In genomic region chr14:28750301-28750700, GRCm38 (mm10) we compare ENCODE assay signal across 30 mouse cellular contexts.
A peak's percentile ranks its signal among the peaks of the same experiment; 100 is the strongest.
DNase-seq lines count a peak whose midpoint lies in the region; ATAC-seq and TF ChIP-seq lines count a peak whose summit lies in the region.
"Had no signal": no experiment of that assay in that cellular context is flagged by ENCODE, and none has a peak within 500 bp of the region (broad histone marks: within the 10 kb centered on the region; RNA-seq: fewer than 3 reads in every experiment).

No protein-coding gene starts in this region.

- H3K9ac ChIP-seq in forebrain, postnatal 0 days: no peak overlapping the region
- no peak overlapping the region for H3K9ac ChIP-seq in forebrain, embryonic 12.5 days
- H3K9ac ChIP-seq in limb, embryonic 15.5 days: no peak overlapping the region
- H3K9ac ChIP-seq: embryonic facial prominence, embryonic 15.5 days; forebrain, embryonic 13.5 days; heart, embryonic 13.5 days; hindbrain, embryonic 14.5 days; limb, embryonic 12.5 days; midbrain, embryonic 12.5 days; neural tube, embryonic 13.5 days had no signal

- TF ChIP-seq CTCF in forebrain, postnatal 0 days (IDR thresholded peaks at IDR 0.05; ENCODE audit: low read depth): no peak
- TF ChIP-seq CTCF in layer of hippocampus, adult 2 months (conservative IDR thresholded peaks at IDR 0.05): no peak

- no peak overlapping the region for H3K27ac ChIP-seq in forebrain, postnatal 0 days (ENCODE audit: low read depth, low read length)
- no peak overlapping the region for H3K27ac ChIP-seq in forebrain, embryonic 12.5 days
- 0 out of 2 replicates have a peak overlapping the region, but pooled peaks have one; percentile 7 for H3K27ac ChIP-seq in limb, embryonic 15.5 days
- no peak overlapping the region for H3K27ac ChIP-seq in limb, embryonic 10.5 days
- peak overlapping the region; percentile 62 for H3K27ac ChIP-seq in layer of hippocampus, adult 2 months
- H3K27ac ChIP-seq: embryonic facial prominence, embryonic 10.5 days; embryonic facial prominence, embryonic 15.5 days; forebrain, embryonic 13.5 days; heart, adult 2 months; heart, embryonic 13.5 days; hindbrain, embryonic 14.5 days; midbrain, embryonic 12.5 days; neural tube, embryonic 13.5 days had no signal

- 79% methylated on average over 1 of the region's 1 CpGs for WGBS in forebrain, postnatal 0 days
- 100% methylated on average over 1 of the region's 1 CpGs for WGBS in forebrain, embryonic 12.5 days
- WGBS in limb, embryonic 15.5 days: 69% methylated on average over 1 of the region's 1 CpGs
- 88% methylated on average over 1 of the region's 1 CpGs for WGBS in limb, embryonic 10.5 days

- H3K4me1 ChIP-seq in forebrain, postnatal 0 days (ENCODE audit: insufficient read depth): no peaks in the 10 kb centered on the region; the same call in 1 of the 2 replicates
- no peaks in the 10 kb centered on the region for H3K4me1 ChIP-seq in forebrain, embryonic 12.5 days
- H3K4me1 ChIP-seq in limb, embryonic 15.5 days: peaks cover 11% of the 10 kb centered on the region; the same call in 1 of the 2 replicates
- no peaks in the 10 kb centered on the region; the same call in 1 of the 2 replicates for H3K4me1 ChIP-seq in limb, embryonic 10.5 days
- H3K4me1 ChIP-seq: embryonic facial prominence, embryonic 15.5 days; forebrain, embryonic 13.5 days; heart, embryonic 13.5 days; megakaryocyte, embryonic 14.5 days; midbrain, embryonic 12.5 days had no signal

- DNase-seq in forebrain, postnatal 0 days: no peak
- no peak for DNase-seq in limb, embryonic 10.5 days (ENCODE audit: low spot score)
- DNase-seq in layer of hippocampus, adult 2 months (ENCODE audit: low spot score in 2 of 2): peak; percentile 16 to 66
- DNase-seq in telencephalon, adult 2 months (ENCODE audit: low read depth, low spot score): peak; percentile 36
- DNase-seq in embryo, embryonic 10 days (ENCODE audit: low spot score): no peak
- DNase-seq: adrenal gland, adult 2 months; adrenal gland, postnatal 36 days; cerebellum, adult 2 months; cerebellum, postnatal 14 days; heart, adult 2 months; heart, postnatal 10 days; kidney, adult 11 months; kidney, postnatal 14 days; lung, postnatal 4 days; thymus, postnatal 14 days had no signal

- H3K4me3 ChIP-seq in forebrain, postnatal 0 days (ENCODE audit: low read depth, low read length): no peak overlapping the region
- no peak overlapping the region for H3K4me3 ChIP-seq in forebrain, embryonic 12.5 days (replicated peaks)
- H3K4me3 ChIP-seq in limb, embryonic 15.5 days: no peak overlapping the region
- H3K4me3 ChIP-seq in limb, embryonic 10.5 days: no peak overlapping the region
- no peak overlapping the region for H3K4me3 ChIP-seq in layer of hippocampus, adult 2 months
- H3K4me3 ChIP-seq: embryonic facial prominence, embryonic 10.5 days; embryonic facial prominence, embryonic 15.5 days; forebrain, embryonic 13.5 days; heart, adult 2 months; heart, embryonic 13.5 days; limb, embryonic 12.5 days; megakaryocyte, embryonic 14.5 days; midbrain, embryonic 12.5 days; neural tube, embryonic 13.5 days had no signal

- H3K9me3 ChIP-seq in forebrain, postnatal 0 days (ENCODE audit: low read length): no peaks in the 10 kb centered on the region
- no peaks in the 10 kb centered on the region for H3K9me3 ChIP-seq in forebrain, embryonic 12.5 days
- no peaks in the 10 kb centered on the region for H3K9me3 ChIP-seq in limb, embryonic 15.5 days
- H3K9me3 ChIP-seq in limb, embryonic 10.5 days (replicated peaks): no peaks in the 10 kb centered on the region
- H3K9me3 ChIP-seq: embryonic facial prominence, embryonic 10.5 days; embryonic facial prominence, embryonic 15.5 days; forebrain, embryonic 13.5 days; heart, embryonic 13.5 days; limb, embryonic 12.5 days; midbrain, embryonic 12.5 days; neural tube, embryonic 13.5 days had no signal

- no peaks in the 10 kb centered on the region for H3K36me3 ChIP-seq in forebrain, postnatal 0 days (ENCODE audit: insufficient read depth)
- H3K36me3 ChIP-seq in forebrain, embryonic 12.5 days (replicated peaks): no peaks in the 10 kb centered on the region
- no peaks in the 10 kb centered on the region for H3K36me3 ChIP-seq in limb, embryonic 15.5 days
- H3K36me3 ChIP-seq in limb, embryonic 10.5 days: no peaks in the 10 kb centered on the region
- H3K36me3 ChIP-seq: embryonic facial prominence, embryonic 10.5 days; embryonic facial prominence, embryonic 15.5 days; heart, embryonic 13.5 days; limb, embryonic 12.5 days; midbrain, embryonic 12.5 days; neural tube, embryonic 13.5 days had no signal

- no peaks in the 10 kb centered on the region for H3K27me3 ChIP-seq in forebrain, postnatal 0 days (ENCODE audit: insufficient read depth, low read length)
- no peaks in the 10 kb centered on the region for H3K27me3 ChIP-seq in forebrain, embryonic 12.5 days
- no peaks in the 10 kb centered on the region; the same call in 1 of the 2 replicates for H3K27me3 ChIP-seq in limb, embryonic 15.5 days
- H3K27me3 ChIP-seq in limb, embryonic 10.5 days (ENCODE audit: low read depth, poor library complexity, severe bottlenecking): no peaks in the 10 kb centered on the region
- H3K27me3 ChIP-seq: CH12.LX; embryonic facial prominence, embryonic 15.5 days; forebrain, embryonic 13.5 days; heart, embryonic 13.5 days; limb, embryonic 12.5 days; megakaryocyte, embryonic 14.5 days; midbrain, embryonic 12.5 days; neural tube, embryonic 13.5 days had no signal

- peak; percentile 50; the same call in 1 of the 2 replicates for ATAC-seq in forebrain, postnatal 0 days
- no peak for ATAC-seq in forebrain, embryonic 12.5 days (ENCODE audit: low FRiP score)
- no peak for ATAC-seq in limb, embryonic 15.5 days (ENCODE audit: insufficient number of reproducible peaks, low FRiP score, low TSS enrichment, low read depth)
- ATAC-seq: activated CD4-positive, CD25-positive, alpha-beta regulatory T cell, adult 4 months; forebrain, embryonic 13.5 days; inflammation-experienced regulatory T-cells, adult 6 months had no signal

- H3K4me2 ChIP-seq in forebrain, postnatal 0 days (ENCODE audit: low read depth): no peak overlapping the region
- no peak overlapping the region for H3K4me2 ChIP-seq in forebrain, embryonic 12.5 days
- H3K4me2 ChIP-seq in limb, embryonic 15.5 days: no peak overlapping the region
- H3K4me2 ChIP-seq: embryonic facial prominence, embryonic 15.5 days; forebrain, embryonic 13.5 days; heart, embryonic 13.5 days; hindbrain, embryonic 14.5 days; limb, embryonic 12.5 days; liver, embryonic 11.5 days; midbrain, embryonic 12.5 days; neural tube, embryonic 13.5 days had no signal

Comparison
In these comparisons a context has a peak if more than half of its experiments do, and no peak if none do; other contexts are left out.
1. H3K27ac ChIP-seq: peak in limb, embryonic 15.5 days (single experiment) and layer of hippocampus, adult 2 months (single experiment); none in forebrain, postnatal 0 days (single experiment), forebrain, embryonic 12.5 days (single experiment) and limb, embryonic 10.5 days (single experiment).
2. DNase-seq: peak in layer of hippocampus, adult 2 months (2 of 2) and telencephalon, adult 2 months (single experiment); none in forebrain, postnatal 0 days (single experiment), limb, embryonic 10.5 days (single experiment) and embryo, embryonic 10 days (single experiment).